Mouse (Mus musculus) splenic B cell, adult 2 months (primary cell): Measurements from ENCODE around the gene 9130230L23Rik.

Experiments used
- DNase-seq: peaks from one replicate; pipeline ENCODE4 v3.0.0-alpha.2; 2011; ENCODE audit warnings: low read depth, low spot score
- H3K27me3 ChIP-seq: 2 replicates; pipeline ENCODE4 v1.6.1; 2012; ENCODE audit warnings: mild to moderate bottlenecking, low read length, moderate library complexity, mixed read lengths; ENCODE audit not compliant: control insufficient read depth, poor library complexity, insufficient read depth, severe bottlenecking
- H3K36me3 ChIP-seq: 2 replicates; pipeline ENCODE4 v1.6.1; 2012; ENCODE audit warnings: mild to moderate bottlenecking, low read length, moderate library complexity, mixed read lengths; ENCODE audit not compliant: control insufficient read depth, poor library complexity, insufficient read depth, severe bottlenecking

9130230L23Rik gene

GRCm38 (mm10) chr5:65986426-65986825, 17.7 kb downstream of the 9130230L23Rik start:
- Histone ChIP-seq H3K36me3 (no peaks in the 10 kb centered on the region), H3K27me3 (no peaks in the 10 kb centered on the region)
- DNase-seq = no peak

GRCm38 (mm10) chr5:65975731-65976130, 28.4 kb downstream of the 9130230L23Rik start:
- H3K36me3 ChIP-seq = no peaks in the 10 kb centered on the region
- DNase-seq = no peak
- H3K27me3 ChIP-seq = no peaks in the 10 kb centered on the region

GRCm38 (mm10) chr5:65973189-65973588, 30.9 kb downstream of the 9130230L23Rik start:
- H3K36me3 ChIP-seq = no peaks in the 10 kb centered on the region
- no peak for DNase-seq
- H3K27me3 ChIP-seq = no peaks in the 10 kb centered on the region

GRCm38 (mm10) chr5:65968004-65968403, 36.1 kb downstream of the 9130230L23Rik start:
- no peaks in the 10 kb centered on the region for H3K27me3 ChIP-seq
- H3K36me3 ChIP-seq = no peaks in the 10 kb centered on the region
- DNase-seq = no peak

- Histone ChIP-seq H3K36me3 (no peaks in the 10 kb centered on the region), H3K27me3 (no peaks in the 10 kb centered on the region)
- DNase-seq = no peak
These were observed 37.0 kb downstream of the 9130230L23Rik start for GRCm38 (mm10) chr5:65967091-65967490.

GRCm38 (mm10) chr5:65965771-65966279, 38.3 kb downstream of the 9130230L23Rik start:
- H3K27me3 ChIP-seq = no peaks in the 10 kb centered on the region

GRCm38 (mm10) chr5:65963291-65963690, 40.8 kb downstream of the 9130230L23Rik start:
- Histone ChIP-seq H3K36me3 (no peaks in the 10 kb centered on the region), H3K27me3 (no peaks in the 10 kb centered on the region)
- DNase-seq = no peak

More at GRCm38 (mm10) chr5:65965771-65966279, 38.3 kb downstream of the 9130230L23Rik start:
- H3K36me3 ChIP-seq = no peaks in the 10 kb centered on the region
- no peak for DNase-seq

- Histone ChIP-seq H3K27me3 (no peaks in the 10 kb centered on the region), H3K36me3 (no peaks in the 10 kb centered on the region)
- DNase-seq = no peak
These were observed 43.5 kb downstream of the 9130230L23Rik start for GRCm38 (mm10) chr5:65960597-65960950.

GRCm38 (mm10) chr5:65959893-65960596, 44.0 kb downstream of the 9130230L23Rik start:
- peak; percentile 61 for DNase-seq
- Histone ChIP-seq H3K27me3 (no peaks in the 10 kb centered on the region), H3K36me3 (no peaks in the 10 kb centered on the region)

GRCm38 (mm10) chr5:65958597-65958996, 45.5 kb downstream of the 9130230L23Rik start:
- peak; percentile 87 for DNase-seq
- no peaks in the 10 kb centered on the region for H3K36me3 ChIP-seq

GRCm38 (mm10) chr5:65956144-65957008, 47.7 kb downstream of the 9130230L23Rik start:
- Histone ChIP-seq H3K36me3 (no peaks in the 10 kb centered on the region), H3K27me3 (no peaks in the 10 kb centered on the region)
- DNase-seq = no peak

More at GRCm38 (mm10) chr5:65958597-65958996, 45.5 kb downstream of the 9130230L23Rik start:
- no peaks in the 10 kb centered on the region for H3K27me3 ChIP-seq

GRCm38 (mm10) chr5:65955343-65956143, 48.5 kb downstream of the 9130230L23Rik start:
- peak; percentile 96 for DNase-seq
- Histone ChIP-seq H3K36me3 (no peaks in the 10 kb centered on the region), H3K27me3 (no peaks in the 10 kb centered on the region)

GRCm38 (mm10) chr5:65954130-65955080, 49.7 kb downstream of the 9130230L23Rik start:
- Histone ChIP-seq H3K36me3 (no peaks in the 10 kb centered on the region), H3K27me3 (no peaks in the 10 kb centered on the region)
- no peak for DNase-seq
